Mouse (Mus musculus) hindbrain, embryonic 16.5 days (tissue): ENCODE results near the gene Nt5c. TPM values are rescaled to one million over a fixed set of nuclear protein-coding genes. Genes with fewer than 3 reads are reported as not detected.

Experiments
- ATAC-seq: fragments of 200-750 bp; cut with Nextera tagmentation; 2 replicates; pipeline ENCODE4 v1.8.0; 2017; ENCODE audit warnings: moderate TSS enrichment, moderate library complexity
- H3K27ac ChIP-seq: fragments of 300-500 bp; sonication (generic); 2 replicates; pipeline ENCODE4 v1.5.1; 2014; ENCODE audit warnings: low read depth, mild to moderate bottlenecking, control low read depth, low read length, moderate library complexity
- H3K27me3 ChIP-seq: fragments of 300-500 bp; sonication (generic); replicated peaks from 2 replicates; pipeline ENCODE4 v1.6.1; 2014; ENCODE audit warnings: low read length; ENCODE audit not compliant: control insufficient read depth, insufficient read depth
- H3K36me3 ChIP-seq: fragments of 300-500 bp; sonication (generic); 2 replicates; pipeline ENCODE4 v1.6.1; 2014; ENCODE audit warnings: mild to moderate bottlenecking, low read length, moderate library complexity, mixed read lengths; ENCODE audit not compliant: control insufficient read depth, insufficient read depth
- H3K4me1 ChIP-seq: fragments of 300-500 bp; sonication (generic); 2 replicates; pipeline ENCODE4 v1.6.1; 2014; ENCODE audit warnings: low read depth, low read length; ENCODE audit not compliant: control insufficient read depth, insufficient read depth
- H3K4me2 ChIP-seq: fragments of 300-500 bp; sonication (generic); 2 replicates; pipeline ENCODE4 v1.6.1; 2014; ENCODE audit warnings: mild to moderate bottlenecking, low read length, control low read depth, moderate library complexity
- H3K4me3 ChIP-seq: fragments of 300-500 bp; sonication (generic); 2 replicates; pipeline ENCODE4 v1.5.1; 2014; ENCODE audit warnings: mild to moderate bottlenecking, low read length, control low read depth, moderate library complexity
- H3K9ac ChIP-seq: fragments of 300-500 bp; sonication (generic); 2 replicates; pipeline ENCODE4 v1.6.1; 2014; ENCODE audit warnings: low read depth, mild to moderate bottlenecking, control low read depth, low read length, moderate library complexity
- H3K9me3 ChIP-seq: fragments of 300-500 bp; sonication (generic); 2 replicates; pipeline ENCODE4 v1.6.1; 2014; ENCODE audit warnings: mild to moderate bottlenecking, low read length, moderate library complexity; ENCODE audit not compliant: control insufficient read depth
- WGBS: fragments of 180-500 bp; shearing (Covaris S2); extraction: QIAGEN DNeasy Blood & Tissue Kit; methylation state at CpG from one replicate; pipeline ENCODE4 v1.1.7; 2014; 5-methylcytosine and 5-hydroxymethylcytosine counted together
- microRNA-seq: library from miRNA; unstranded; fragments of <30 nt; microRNA quantifications from one replicate; pipeline ENCODE4, GENCODE M21; 2017
- polyA plus RNA-seq: library from polyadenylated mRNA; unstranded; fragments of >200 nt; fragmentation: Nextera tagmentation; extraction: Ambion mirVana; gene quantifications from 2 replicates; pipeline ENCODE4 v1.2.1, GENCODE M21; 2015

The Nt5c gene
- polyA plus RNA-seq, 1 experiment from 2014 or later, result 104 TPM

GRCm38 (mm10) chr11:115451781-115452241 is 39.9 kb downstream of the Nt5c start:
- Histone ChIP-seq H3K36me3 (no peaks in the 10 kb centered on the region), H3K27me3 (no peaks in the 10 kb centered on the region; the same call in 1 of the 2 replicates), H3K4me2 (no peak overlapping the region), H3K4me1 (no peaks in the 10 kb centered on the region), H3K9ac (no peak overlapping the region), H3K4me3 (no peak overlapping the region), H3K9me3 (peaks cover 2% of the 10 kb centered on the region; the same call in 1 of the 2 replicates), H3K27ac (no peak overlapping the region)
- no peak for ATAC-seq
- WGBS, result 85% methylated on average over 8 of the region's 8 CpGs

- no peaks in the 10 kb centered on the region for H3K9me3 ChIP-seq
- H3K27ac ChIP-seq, result no peak overlapping the region
- no peaks in the 10 kb centered on the region for H3K4me1 ChIP-seq
- no peak for ATAC-seq
- no peaks in the 10 kb centered on the region; the same call in 1 of the 2 replicates for H3K27me3 ChIP-seq
- 92% methylated on average over 7 of the region's 7 CpGs for WGBS
- H3K36me3 ChIP-seq, result no peaks in the 10 kb centered on the region
- no peak overlapping the region for H3K4me2 ChIP-seq
- H3K9ac ChIP-seq, result no peak overlapping the region
- no peak overlapping the region for H3K4me3 ChIP-seq
These were observed 41.5 kb downstream of the Nt5c start for GRCm38 (mm10) chr11:115450176-115450575.

GRCm38 (mm10) chr11:115448998-115449397 is 42.7 kb downstream of the Nt5c start:
- Histone ChIP-seq H3K9ac (no peak overlapping the region), H3K27ac (no peak overlapping the region), H3K9me3 (no peaks in the 10 kb centered on the region), H3K4me3 (no peak overlapping the region), H3K4me2 (no peak overlapping the region), H3K4me1 (no peaks in the 10 kb centered on the region), H3K36me3 (no peaks in the 10 kb centered on the region), H3K27me3 (no peaks in the 10 kb centered on the region; the same call in 1 of the 2 replicates)
- WGBS, result 66% methylated on average over 7 of the region's 7 CpGs
- no peak for ATAC-seq

GRCm38 (mm10) chr11:115448075-115448474 is 43.6 kb downstream of the Nt5c start:
- no peak for ATAC-seq
- Histone ChIP-seq H3K9ac (no peak overlapping the region), H3K9me3 (no peaks in the 10 kb centered on the region), H3K4me1 (no peaks in the 10 kb centered on the region), H3K27ac (no peak overlapping the region), H3K4me2 (no peak overlapping the region), H3K27me3 (no peaks in the 10 kb centered on the region; the same call in 1 of the 2 replicates), H3K4me3 (no peak overlapping the region), H3K36me3 (no peaks in the 10 kb centered on the region)
- 85% methylated on average over 16 of the region's 16 CpGs for WGBS

GRCm38 (mm10) chr11:115447321-115447885 is 44.3 kb downstream of the Nt5c start:
- ATAC-seq, result no peak
- no peaks in the 10 kb centered on the region for H3K9me3 ChIP-seq

GRCm38 (mm10) chr11:115446906-115447305 is 44.8 kb downstream of the Nt5c start:
- WGBS, result 64% methylated on average over 3 of the region's 3 CpGs

More at GRCm38 (mm10) chr11:115447321-115447885, 44.3 kb downstream of the Nt5c start:
- Histone ChIP-seq H3K27ac (no peak overlapping the region), H3K4me1 (no peaks in the 10 kb centered on the region), H3K27me3 (no peaks in the 10 kb centered on the region; the same call in 1 of the 2 replicates), H3K4me2 (no peak overlapping the region), H3K4me3 (no peak overlapping the region), H3K9ac (no peak overlapping the region), H3K36me3 (no peaks in the 10 kb centered on the region)
- WGBS, result 87% methylated on average over 11 of the region's 11 CpGs

GRCm38 (mm10) chr11:115441417-115441816 is 50.2 kb downstream of the Nt5c start:
- no peak overlapping the region for H3K4me3 ChIP-seq
- no peak overlapping the region for H3K9ac ChIP-seq
- H3K27me3 ChIP-seq, result no peaks in the 10 kb centered on the region
- ATAC-seq, result no peak
- H3K4me2 ChIP-seq, result peak overlapping the region; percentile 11; the same call in 1 of the 2 replicates
- no peaks in the 10 kb centered on the region for H3K36me3 ChIP-seq
- 59% methylated on average over 15 of the region's 15 CpGs for WGBS
- no peaks in the 10 kb centered on the region for H3K9me3 ChIP-seq
- peaks cover under 1% of the 10 kb centered on the region; the same call in 1 of the 2 replicates for H3K4me1 ChIP-seq
- no peak overlapping the region for H3K27ac ChIP-seq

More at GRCm38 (mm10) chr11:115446906-115447305, 44.8 kb downstream of the Nt5c start:
- no peak overlapping the region for H3K4me3 ChIP-seq
- no peaks in the 10 kb centered on the region for H3K9me3 ChIP-seq
- no peaks in the 10 kb centered on the region; the same call in 1 of the 2 replicates for H3K27me3 ChIP-seq
- no peak for ATAC-seq
- H3K4me1 ChIP-seq, result no peaks in the 10 kb centered on the region
- H3K4me2 ChIP-seq, result no peak overlapping the region
- H3K27ac ChIP-seq, result no peak overlapping the region
- H3K36me3 ChIP-seq, result no peaks in the 10 kb centered on the region
- no peak overlapping the region for H3K9ac ChIP-seq

Small RNA genes within 50 kb of the gene (microRNA-seq; reads per million reads assigned to microRNA genes)
- gene Mir3968, result not detected

Other genes with a start within 250 kb of the Nt5c start
- gene Grin2c, start 224.6 kb downstream of the Nt5c start, polyA plus RNA-seq, result 0.60 and 0.72 TPM in 2 replicates
- 21.2 and 22.5 TPM in 2 replicates for gene Fdxr, start 214.8 kb downstream of the Nt5c start, polyA plus RNA-seq
- gene Fads6, start 194.2 kb downstream of the Nt5c start, polyA plus RNA-seq, result 1.4 and 2.0 TPM in 2 replicates
- gene Otop2, start 184.7 kb downstream of the Nt5c start, polyA plus RNA-seq, result 0.06 and 0.18 TPM in 2 replicates
- 0.16 and 0.25 TPM in 2 replicates for gene Ush1g, start 169.8 kb downstream of the Nt5c start, polyA plus RNA-seq
- gene Otop3, start 157.1 kb downstream of the Nt5c start, polyA plus RNA-seq, result 2.3 and 2.7 TPM in 2 replicates
- 66.9 and 67.8 TPM in 2 replicates for gene Hid1, start 124.1 kb downstream of the Nt5c start, polyA plus RNA-seq
- gene Cdr2l, start 109.9 kb downstream of the Nt5c start, polyA plus RNA-seq, result 16.1 and 18.0 TPM in 2 replicates
- gene Mrpl58, start 88.1 kb downstream of the Nt5c start, polyA plus RNA-seq, result 185 and 186 TPM in 2 replicates
- gene Atp5h, start 71.9 kb downstream of the Nt5c start, polyA plus RNA-seq, result 832 and 923 TPM in 2 replicates
- 5.7 and 10.2 TPM in 2 replicates for gene Kctd2, start 71.7 kb downstream of the Nt5c start, polyA plus RNA-seq
- gene Trim80, start 51.3 kb downstream of the Nt5c start, polyA plus RNA-seq, result 0.15 TPM in 1 of 2 replicates, not detected in the other
- gene Slc16a5, start 29.4 kb downstream of the Nt5c start, polyA plus RNA-seq, result 0.34 and 0.46 TPM in 2 replicates
- gene Armc7, start 16.2 kb downstream of the Nt5c start, polyA plus RNA-seq, result 16.8 and 19.4 TPM in 2 replicates
- 1,336 TPM in 2 replicates for gene Jpt1, start 22.5 kb upstream of the Nt5c start, polyA plus RNA-seq
- gene Sumo2, start 44.4 kb upstream of the Nt5c start, polyA plus RNA-seq, result 847 and 892 TPM in 2 replicates
- gene Nup85, start 72.6 kb upstream of the Nt5c start, polyA plus RNA-seq, result 97.5 and 107 TPM in 2 replicates
- gene Mrps7, start 112.1 kb upstream of the Nt5c start, polyA plus RNA-seq, result 79.9 and 82.2 TPM in 2 replicates
- gene Gga3, start 112.2 kb upstream of the Nt5c start, polyA plus RNA-seq, result 35.1 and 43.7 TPM in 2 replicates
- 16.1 and 16.2 TPM in 2 replicates for gene Mif4gd, start 121.1 kb upstream of the Nt5c start, polyA plus RNA-seq
- gene Slc25a19, start 136.4 kb upstream of the Nt5c start, polyA plus RNA-seq, result 42.7 and 49.9 TPM in 2 replicates
- 183 and 193 TPM in 2 replicates for gene Grb2, start 216.7 kb upstream of the Nt5c start, polyA plus RNA-seq